Comparison of ENCODE assay signal across 8 mouse cellular contexts in the genomic region with DNA sequence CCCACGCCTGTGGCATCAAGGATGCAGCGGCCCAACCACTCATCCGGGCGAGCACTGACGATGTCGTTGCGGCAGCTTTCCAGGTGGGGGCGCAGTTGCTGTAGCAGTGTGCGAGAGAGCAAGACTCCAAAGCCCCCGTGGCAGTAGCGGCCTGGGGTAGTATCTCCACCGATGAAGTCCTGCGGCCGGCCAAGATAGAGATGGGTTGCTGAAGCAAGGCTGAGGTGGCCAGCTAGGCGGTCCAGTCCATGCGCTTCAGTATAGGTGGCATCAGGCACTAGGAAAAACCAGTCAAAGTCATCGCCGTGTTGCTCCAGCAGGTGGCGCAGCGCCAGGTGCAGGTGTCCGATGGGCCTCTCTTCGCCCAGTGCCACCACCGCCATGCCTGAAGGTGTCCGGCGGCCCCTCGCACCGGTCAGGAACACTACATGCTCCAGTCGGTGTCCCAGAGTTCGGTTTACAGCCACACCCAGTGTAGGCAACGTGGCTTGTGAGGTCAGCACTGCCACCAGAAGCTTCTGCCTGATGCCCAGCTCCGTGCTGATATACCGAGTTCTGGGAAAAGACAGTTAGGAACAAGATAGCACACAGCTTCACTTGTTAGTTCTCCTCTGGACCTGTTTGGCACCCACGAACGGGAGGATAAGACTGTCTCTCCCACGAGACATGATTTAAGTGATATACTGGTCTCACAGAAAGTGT. TPM values are rescaled to one million over a fixed set of nuclear protein-coding genes. Genes with fewer than 3 reads are reported as not detected.
DNase-seq lines count a peak whose midpoint lies in the region.

No protein-coding gene starts in this region.

- DNase-seq in T-cell, adult 2 months (ENCODE audit: low spot score): peak; percentile 70
- peak; percentile 96 for DNase-seq in cerebellum, postnatal 10 days
- DNase-seq in frontal cortex, postnatal 36 days (ENCODE audit: low spot score in 2 of 2): peak; percentile 86 to 88
- DNase-seq in induced T-regulatory cell, adult 2 months (ENCODE audit: low read depth): peak; percentile 91
- DNase-seq in left cerebral cortex, postnatal 25 days (ENCODE audit: low spot score in 2 of 2): peak; percentile 84
- peak; percentile 78 for DNase-seq in mesoderm, embryonic 11.5 days (ENCODE audit: low read depth, low spot score)
- peak; percentile 85 for DNase-seq in right cerebral cortex, postnatal 25 days
- peak; percentile 79 to 80 for DNase-seq in urinary bladder, postnatal 36 days (ENCODE audit: low spot score in 2 of 2)

- intact Hi-C loops in left cerebral cortex, postnatal 25 days (cut with DNase I): loop anchor here (1.0 kb wide), 2 partner anchors 82 to 119 kb away; no protein-coding TSS in a partner anchor

RNA-seq across cellular contexts. Expression of gene Chpf, which starts 1.7 kb away (rescaled TPM):
- total RNA-seq in left cerebral cortex, postnatal 25 days (2021): 10 to 100 TPM; 82.1 to 82.4 TPM

RNA-seq across cellular contexts. Expression of gene Tmem198, which starts 1.9 kb away (rescaled TPM):
- total RNA-seq in left cerebral cortex, postnatal 25 days (2021): 100 to 1,000 TPM in 1 of 2 experiments, 10 to 100 TPM in 1; 92.9 to 111 TPM

RNA-seq across cellular contexts. Expression of gene Asic4, which starts 27.2 kb away (rescaled TPM):
- total RNA-seq in left cerebral cortex, postnatal 25 days (2021): 10 to 100 TPM; 10.4 to 20.6 TPM

RNA-seq across cellular contexts. Expression of gene Obsl1, which starts 28.8 kb away (rescaled TPM):
- total RNA-seq in left cerebral cortex, postnatal 25 days (2021): 10 to 100 TPM; 28.6 to 29.0 TPM

RNA-seq across cellular contexts. Expression of gene Inha, which starts 29.5 kb away (rescaled TPM):
- total RNA-seq in left cerebral cortex, postnatal 25 days (2021): 10 to 100 TPM; 23.2 to 26.9 TPM

Comparison
In these comparisons a context has a peak if more than half of its experiments do, and no peak if none do; other contexts are left out.
1. Peak in every context shown above with its lines: DNase-seq.